Mouse (Mus musculus): ENCODE measurements at regions not wholly inside any gene's neighbourhood (a gene's known extent, or its start where the extent isn't known, plus 50 kb on each side); places are given as distances from the start of the nearest gene placed in this dataset.

DNA sequence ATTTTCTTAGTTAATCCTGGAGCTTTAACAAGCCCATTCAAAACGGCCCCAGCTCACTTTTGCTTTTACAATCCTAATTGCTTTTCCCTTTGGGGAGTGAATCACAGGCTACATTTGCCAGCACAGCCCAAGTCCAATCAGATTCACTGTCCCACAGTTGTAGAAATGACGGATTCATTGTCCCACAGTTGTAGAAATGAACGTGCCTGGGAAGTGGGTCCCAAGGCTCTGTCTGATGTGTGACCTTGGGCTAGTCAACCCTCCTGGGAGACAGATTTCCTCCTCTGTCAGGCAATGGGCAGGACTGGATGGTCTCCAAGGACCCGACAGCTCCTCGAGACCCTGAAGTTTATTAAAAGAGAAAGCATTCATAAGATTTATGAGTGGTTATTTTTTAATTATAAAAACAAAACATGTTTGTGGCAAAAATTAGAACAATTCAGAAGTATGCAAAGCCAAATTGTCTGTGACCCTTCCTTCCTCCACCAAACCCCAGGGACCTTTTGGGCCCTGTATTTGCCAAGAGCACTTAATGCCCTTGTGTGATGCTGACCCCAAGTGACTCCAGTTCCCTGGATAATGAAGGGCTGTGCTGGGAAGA is 93.1 kb downstream of the Fam43a start:
- no peak for ATAC-seq
- Histone ChIP-seq H3K4me1 (ENCODE audit: control insufficient read depth, insufficient read depth, low read length) (no peaks in the 10 kb centered on the region; the same call in 1 of the 2 replicates), H3K36me3 (ENCODE audit: control insufficient read depth, insufficient read depth, low read length) (no peaks in the 10 kb centered on the region), H3K4me2 (ENCODE audit: low read length) (no peak overlapping the region), H3K4me3 (ENCODE audit: low read depth, low read length) (no peak overlapping the region), H3K27ac (ENCODE audit: low read depth, low read length) (no peak overlapping the region), H3K9me3 (replicated peaks; ENCODE audit: control insufficient read depth, low read length) (no peaks in the 10 kb centered on the region), H3K27me3 (replicated peaks; ENCODE audit: control insufficient read depth, insufficient read depth, low read length) (no peaks in the 10 kb centered on the region), H3K9ac (ENCODE audit: low read length) (no peak overlapping the region)
- 58% methylated on average over 5 of the region's 5 CpGs for WGBS
- DNase-seq (ENCODE audit: low spot score), result no peak

DNA sequence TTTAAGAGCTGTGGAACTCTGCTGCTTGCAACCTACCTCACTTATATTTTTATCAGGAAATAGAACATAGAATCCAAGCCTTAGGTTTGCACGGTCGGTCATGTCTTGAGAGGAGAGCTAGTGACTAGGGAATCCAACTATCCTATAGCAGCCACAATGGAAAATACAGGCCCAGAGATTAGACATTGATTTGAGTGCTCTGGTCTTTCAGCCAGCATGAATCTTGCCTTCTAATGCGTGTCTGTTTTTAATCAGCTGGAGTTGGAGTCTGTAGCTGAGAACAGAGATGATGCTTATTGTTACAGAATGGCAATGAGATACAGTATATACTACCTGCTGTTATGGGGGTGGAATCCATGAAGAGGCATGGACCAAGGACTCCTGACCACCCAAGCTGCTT is 93.7 kb downstream of the Fam43a start:
- ATAC-seq, result no peak

DNA sequence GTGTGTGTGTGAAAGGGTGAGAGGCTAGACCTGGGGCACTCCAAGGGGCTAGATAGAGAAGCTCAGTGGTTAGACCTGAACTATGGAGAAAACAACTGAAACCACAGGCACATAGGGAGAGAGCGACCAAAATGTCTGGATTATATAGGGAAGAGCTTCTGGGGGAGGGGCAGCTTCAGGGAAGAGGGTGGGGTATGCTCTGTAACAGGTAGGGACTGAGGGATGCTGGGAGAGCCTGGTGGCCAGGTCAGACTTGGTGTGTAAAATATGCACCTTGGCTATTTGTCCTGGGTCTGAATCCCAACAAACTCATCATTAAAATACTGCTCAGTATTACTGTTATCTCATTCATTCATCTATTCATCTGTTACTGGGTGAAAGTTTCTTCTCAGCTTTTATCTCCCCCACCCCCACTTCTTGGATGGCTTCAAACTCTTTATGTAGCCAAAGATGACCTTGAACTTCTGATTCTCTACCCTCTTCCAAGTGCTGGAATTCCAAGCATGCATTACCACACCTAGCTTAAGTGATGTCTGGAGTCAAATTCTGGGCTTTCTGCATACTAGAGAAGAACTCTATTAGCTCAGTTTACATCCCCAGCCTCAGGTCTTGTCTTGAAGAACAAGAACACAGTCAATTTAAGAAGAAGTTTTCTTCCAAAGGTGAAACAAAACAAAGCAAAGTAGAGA is 94.5 kb downstream of the Fam43a start:
- Histone ChIP-seq H3K27ac (ENCODE audit: low read depth, low read length) (no peak overlapping the region), H3K9me3 (replicated peaks; ENCODE audit: control insufficient read depth, low read length) (no peaks in the 10 kb centered on the region), H3K4me3 (ENCODE audit: low read depth, low read length) (no peak overlapping the region), H3K36me3 (ENCODE audit: control insufficient read depth, insufficient read depth, low read length) (no peaks in the 10 kb centered on the region), H3K4me2 (ENCODE audit: low read length) (no peak overlapping the region), H3K27me3 (replicated peaks; ENCODE audit: control insufficient read depth, insufficient read depth, low read length) (no peaks in the 10 kb centered on the region), H3K4me1 (ENCODE audit: control insufficient read depth, insufficient read depth, low read length) (no peaks in the 10 kb centered on the region; the same call in 1 of the 2 replicates), H3K9ac (ENCODE audit: low read length) (no peak overlapping the region)
- DNase-seq (ENCODE audit: low spot score) (no peak), ATAC-seq (no peak)
- 94% methylated on average over 1 of the region's 1 CpGs for WGBS

More for the DNA sequence above, 93.7 kb downstream of the Fam43a start:
- WGBS, result 84% methylated on average over 3 of the region's 3 CpGs
- DNase-seq (ENCODE audit: low spot score), result no peak
- Histone ChIP-seq H3K4me1 (ENCODE audit: control insufficient read depth, insufficient read depth, low read length) (no peaks in the 10 kb centered on the region; the same call in 1 of the 2 replicates), H3K27ac (ENCODE audit: low read depth, low read length) (no peak overlapping the region), H3K4me2 (ENCODE audit: low read length) (no peak overlapping the region), H3K27me3 (replicated peaks; ENCODE audit: control insufficient read depth, insufficient read depth, low read length) (no peaks in the 10 kb centered on the region), H3K9me3 (replicated peaks; ENCODE audit: control insufficient read depth, low read length) (no peaks in the 10 kb centered on the region), H3K9ac (ENCODE audit: low read length) (no peak overlapping the region), H3K36me3 (ENCODE audit: control insufficient read depth, insufficient read depth, low read length) (no peaks in the 10 kb centered on the region), H3K4me3 (ENCODE audit: low read depth, low read length) (no peak overlapping the region)

DNA sequence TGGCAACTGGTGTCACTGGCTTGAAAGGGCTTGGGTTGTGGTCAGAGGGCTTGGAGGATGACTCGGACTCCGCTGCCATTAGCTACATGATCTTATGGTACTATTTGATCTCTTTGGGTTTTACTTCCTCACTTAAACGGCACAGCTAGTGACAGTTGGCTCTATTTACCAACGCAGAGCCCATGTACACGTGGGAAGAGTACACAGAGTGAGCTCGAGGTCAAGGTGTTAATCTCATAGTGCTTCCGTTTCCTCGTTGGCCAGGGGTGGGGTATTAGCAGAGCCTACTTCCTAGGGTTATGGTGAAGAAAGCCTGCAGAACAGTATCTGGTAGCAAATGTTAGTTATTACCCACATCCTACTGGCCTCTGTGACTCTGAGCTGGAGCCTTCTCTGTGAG is 96.2 kb downstream of the Fam43a start:
- Histone ChIP-seq H3K4me1 (ENCODE audit: control insufficient read depth, insufficient read depth, low read length) (no peaks in the 10 kb centered on the region; the same call in 1 of the 2 replicates), H3K36me3 (ENCODE audit: control insufficient read depth, insufficient read depth, low read length) (no peaks in the 10 kb centered on the region), H3K27ac (ENCODE audit: low read depth, low read length) (no peak overlapping the region), H3K4me3 (ENCODE audit: low read depth, low read length) (no peak overlapping the region), H3K9me3 (replicated peaks; ENCODE audit: control insufficient read depth, low read length) (no peaks in the 10 kb centered on the region), H3K27me3 (replicated peaks; ENCODE audit: control insufficient read depth, insufficient read depth, low read length) (no peaks in the 10 kb centered on the region), H3K9ac (ENCODE audit: low read length) (no peak overlapping the region), H3K4me2 (ENCODE audit: low read length) (no peak overlapping the region)
- 87% methylated on average over 8 of the region's 8 CpGs for WGBS
- no peak for DNase-seq (ENCODE audit: low spot score)
- no peak for ATAC-seq

DNA sequence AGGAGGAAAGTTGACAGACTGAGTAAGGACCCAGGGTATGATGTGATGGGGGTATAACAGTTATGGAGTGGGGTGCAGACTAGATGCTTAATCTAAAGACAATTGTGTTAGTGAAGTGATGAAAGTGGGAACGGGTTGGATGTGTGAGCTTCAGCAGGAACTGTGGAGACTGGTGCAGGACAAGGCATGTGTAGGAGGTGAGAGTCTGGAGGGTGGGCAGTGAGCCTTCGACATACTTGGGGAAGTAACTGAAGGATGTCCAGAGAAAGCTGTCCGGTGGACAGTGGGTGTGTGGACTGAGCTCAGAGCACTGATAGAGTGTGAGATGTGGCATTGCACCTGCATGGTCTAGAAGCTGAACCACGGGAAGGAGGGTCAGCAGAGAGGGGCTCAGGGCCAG is 97.7 kb downstream of the Fam43a start:
- Histone ChIP-seq H3K36me3 (ENCODE audit: control insufficient read depth, insufficient read depth, low read length) (no peaks in the 10 kb centered on the region), H3K4me2 (ENCODE audit: low read length) (no peak overlapping the region), H3K9ac (ENCODE audit: low read length) (no peak overlapping the region), H3K9me3 (replicated peaks; ENCODE audit: control insufficient read depth, low read length) (no peaks in the 10 kb centered on the region), H3K27ac (ENCODE audit: low read depth, low read length) (no peak overlapping the region), H3K4me1 (ENCODE audit: control insufficient read depth, insufficient read depth, low read length) (no peaks in the 10 kb centered on the region; the same call in 1 of the 2 replicates), H3K4me3 (ENCODE audit: low read depth, low read length) (no peak overlapping the region), H3K27me3 (replicated peaks; ENCODE audit: control insufficient read depth, insufficient read depth, low read length) (no peaks in the 10 kb centered on the region)
- ATAC-seq (no peak), DNase-seq (ENCODE audit: low spot score) (no peak)
- WGBS, result 86% methylated on average over 4 of the region's 4 CpGs

DNA sequence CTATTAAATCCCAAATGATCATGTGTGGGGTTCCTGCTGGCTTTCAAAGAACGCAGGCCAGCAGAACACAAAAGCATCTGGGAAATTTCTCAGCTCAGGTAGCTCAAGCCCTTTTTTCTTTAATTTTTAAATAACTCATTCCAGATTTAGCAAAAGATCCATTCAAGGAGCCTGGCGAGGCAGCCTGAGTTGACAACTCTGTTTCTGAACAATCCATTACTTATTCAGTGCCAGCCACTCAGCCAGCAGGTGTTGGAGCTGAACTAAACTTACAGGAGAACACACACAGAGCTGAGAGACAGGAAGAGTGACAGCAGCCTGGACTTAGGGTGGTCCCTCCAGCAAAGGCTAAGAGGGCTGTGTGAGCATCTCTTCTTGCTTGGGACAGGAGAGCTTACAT is 98.3 kb downstream of the Fam43a start:
- H3K4me2 ChIP-seq (ENCODE audit: low read length), result no peak overlapping the region
- no peak overlapping the region for H3K27ac ChIP-seq (ENCODE audit: low read depth, low read length)
- no peak overlapping the region for H3K9ac ChIP-seq (ENCODE audit: low read length)
- H3K27me3 ChIP-seq (replicated peaks; ENCODE audit: control insufficient read depth, insufficient read depth, low read length), result no peaks in the 10 kb centered on the region
- no peak overlapping the region for H3K4me3 ChIP-seq (ENCODE audit: low read depth, low read length)
- no peaks in the 10 kb centered on the region for H3K36me3 ChIP-seq (ENCODE audit: control insufficient read depth, insufficient read depth, low read length)
- WGBS, result 40% methylated on average over 2 of the region's 2 CpGs
- no peaks in the 10 kb centered on the region; the same call in 1 of the 2 replicates for H3K4me1 ChIP-seq (ENCODE audit: control insufficient read depth, insufficient read depth, low read length)
- ATAC-seq (no peak), DNase-seq (ENCODE audit: low spot score) (no peak)
- H3K9me3 ChIP-seq (replicated peaks; ENCODE audit: control insufficient read depth, low read length), result no peaks in the 10 kb centered on the region

DNA sequence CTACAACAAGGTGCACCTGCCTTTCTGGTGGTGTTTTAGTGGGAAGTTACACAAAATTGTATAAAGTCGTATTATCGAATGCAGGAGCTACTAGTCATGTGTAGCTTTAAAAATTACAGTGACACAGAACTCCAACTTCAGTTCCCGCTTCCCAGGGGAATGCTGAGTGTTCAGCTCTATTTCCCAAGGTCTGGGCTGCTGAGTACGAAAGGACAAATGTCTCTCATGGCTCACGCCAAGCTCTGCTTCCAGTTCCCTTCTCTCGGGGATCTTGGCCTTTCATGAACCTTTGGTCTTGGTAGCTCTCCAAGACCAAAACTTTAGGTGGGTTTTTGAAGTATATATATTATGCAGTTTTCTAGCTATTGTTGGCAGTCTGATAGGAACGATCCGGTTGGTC is 104.3 kb downstream of the Fam43a start:
- 93% methylated on average over 8 of the region's 8 CpGs for WGBS
- ATAC-seq, result no peak

DNA sequence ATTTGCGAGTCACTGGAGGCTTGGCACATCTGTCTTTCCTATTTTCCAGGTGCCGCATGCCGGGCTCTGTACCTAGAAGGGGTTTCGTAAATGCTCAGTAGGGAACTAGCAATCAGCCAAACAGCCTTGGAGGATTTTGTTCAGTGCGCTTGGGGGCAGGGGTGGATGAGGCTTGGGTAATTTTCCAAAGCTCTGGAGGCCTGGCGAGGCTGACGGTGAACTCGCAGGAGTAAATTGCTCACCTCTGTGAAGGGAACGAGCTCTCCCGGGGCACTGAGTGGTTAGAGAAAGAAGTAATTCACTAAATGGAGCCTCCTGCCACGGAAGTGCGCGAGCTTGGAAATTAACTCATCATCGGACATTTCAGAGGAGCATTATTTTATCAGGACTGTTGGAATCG is 110.0 kb downstream of the Fam43a start:
- H3K9me3 ChIP-seq (replicated peaks; ENCODE audit: control insufficient read depth, low read length), result no peaks in the 10 kb centered on the region
- WGBS, result 71% methylated on average over 15 of the region's 15 CpGs
- H3K27me3 ChIP-seq (replicated peaks; ENCODE audit: control insufficient read depth, insufficient read depth, low read length), result no peaks in the 10 kb centered on the region
- H3K4me3 ChIP-seq (ENCODE audit: low read depth, low read length), result no peak overlapping the region
- no peak overlapping the region for H3K9ac ChIP-seq (ENCODE audit: low read length)
- no peaks in the 10 kb centered on the region for H3K4me1 ChIP-seq (ENCODE audit: control insufficient read depth, insufficient read depth, low read length)
- DNase-seq (ENCODE audit: low spot score) (peak; percentile 34), ATAC-seq (no peak)
- no peak overlapping the region for H3K27ac ChIP-seq (ENCODE audit: low read depth, low read length)
- no peaks in the 10 kb centered on the region for H3K36me3 ChIP-seq (ENCODE audit: control insufficient read depth, insufficient read depth, low read length)
- H3K4me2 ChIP-seq (ENCODE audit: low read length), result no peak overlapping the region

More for the DNA sequence above, 104.3 kb downstream of the Fam43a start:
- Histone ChIP-seq H3K4me3 (ENCODE audit: low read depth, low read length) (no peak overlapping the region), H3K4me2 (ENCODE audit: low read length) (no peak overlapping the region), H3K4me1 (ENCODE audit: control insufficient read depth, insufficient read depth, low read length) (no peaks in the 10 kb centered on the region), H3K9me3 (replicated peaks; ENCODE audit: control insufficient read depth, low read length) (no peaks in the 10 kb centered on the region), H3K27me3 (replicated peaks; ENCODE audit: control insufficient read depth, insufficient read depth, low read length) (no peaks in the 10 kb centered on the region), H3K9ac (ENCODE audit: low read length) (no peak overlapping the region), H3K36me3 (ENCODE audit: control insufficient read depth, insufficient read depth, low read length) (no peaks in the 10 kb centered on the region), H3K27ac (ENCODE audit: low read depth, low read length) (no peak overlapping the region)
- DNase-seq (ENCODE audit: low spot score), result no peak

DNA sequence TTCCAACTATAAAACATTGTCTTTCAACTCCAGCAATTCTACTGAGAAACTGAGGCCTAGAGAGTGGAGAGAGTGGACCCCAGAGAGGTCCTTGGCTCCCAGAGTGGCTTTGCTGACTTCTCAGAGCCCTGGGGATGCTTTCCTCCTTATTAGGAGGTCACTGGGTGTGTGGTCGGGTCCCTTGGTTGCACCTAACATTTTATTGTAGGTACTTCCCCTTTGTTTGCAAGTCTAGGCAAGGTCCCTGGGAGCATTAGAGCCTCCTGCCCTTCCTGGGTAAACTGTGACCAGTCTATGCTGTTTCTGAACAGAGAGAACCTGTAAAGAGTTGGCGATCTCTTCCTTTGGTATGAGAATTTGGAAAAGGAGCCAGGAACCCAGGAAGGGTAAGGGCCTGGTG is 110.5 kb downstream of the Fam43a start:
- ATAC-seq, result no peak
- no peak overlapping the region for H3K4me3 ChIP-seq (ENCODE audit: low read depth, low read length)
- WGBS, result 90% methylated on average over 2 of the region's 2 CpGs

More for the DNA sequence above, 110.5 kb downstream of the Fam43a start:
- DNase-seq (ENCODE audit: low spot score), result no peak
- Histone ChIP-seq H3K27me3 (replicated peaks; ENCODE audit: control insufficient read depth, insufficient read depth, low read length) (no peaks in the 10 kb centered on the region), H3K27ac (ENCODE audit: low read depth, low read length) (no peak overlapping the region), H3K4me1 (ENCODE audit: control insufficient read depth, insufficient read depth, low read length) (no peaks in the 10 kb centered on the region), H3K9me3 (replicated peaks; ENCODE audit: control insufficient read depth, low read length) (no peaks in the 10 kb centered on the region), H3K4me2 (ENCODE audit: low read length) (no peak overlapping the region), H3K36me3 (ENCODE audit: control insufficient read depth, insufficient read depth, low read length) (no peaks in the 10 kb centered on the region), H3K9ac (ENCODE audit: low read length) (no peak overlapping the region)
